In genomic region chr8:108454561-108455311, GRCm38 (mm10) we compare ENCODE assay signal across 12 mouse cellular contexts.
A peak's percentile ranks its signal among the peaks of the same experiment; 100 is the strongest.
DNase-seq lines count a peak whose midpoint lies in the region; ATAC-seq lines count a peak whose summit lies in the region.
"Had no signal": no experiment of that assay in that cellular context is flagged by ENCODE, and none has a peak within 500 bp of the region (broad histone marks: within the 10 kb centered on the region; RNA-seq: fewer than 3 reads in every experiment).

No protein-coding gene starts in this region.

- ATAC-seq in forebrain, embryonic 14.5 days, result peak; percentile 87
- ATAC-seq in neural tube, embryonic 13.5 days (ENCODE audit: low read depth), result peak; percentile 91
- ATAC-seq in intestine, embryonic 16.5 days, result no peak
- ATAC-seq: intestine, postnatal 0 days; Patski had no signal

- peaks cover 14% of the 10 kb centered on the region for H3K4me1 ChIP-seq in forebrain, embryonic 14.5 days (ENCODE audit: control insufficient read depth, insufficient read depth, low read length)
- H3K4me1 ChIP-seq in neural tube, embryonic 13.5 days (replicated peaks), result peaks cover 30% of the 10 kb centered on the region
- no peaks in the 10 kb centered on the region for H3K4me1 ChIP-seq in intestine, embryonic 16.5 days (ENCODE audit: control insufficient read depth, insufficient read depth, low read length)

- H3K36me3 ChIP-seq in forebrain, embryonic 14.5 days (ENCODE audit: control insufficient read depth, insufficient read depth, low read length), result no peaks in the 10 kb centered on the region
- H3K36me3 ChIP-seq in neural tube, embryonic 13.5 days, result peaks cover 8% of the 10 kb centered on the region; the same call in 1 of the 2 replicates
- H3K36me3 ChIP-seq in intestine, embryonic 16.5 days (ENCODE audit: control insufficient read depth, insufficient read depth, low read length), result no peaks in the 10 kb centered on the region

- H3K9me3 ChIP-seq in forebrain, embryonic 14.5 days (replicated peaks; ENCODE audit: control insufficient read depth, low read length), result peaks cover 17% of the 10 kb centered on the region
- H3K9me3 ChIP-seq in neural tube, embryonic 13.5 days, result peaks cover 25% of the 10 kb centered on the region
- no peaks in the 10 kb centered on the region for H3K9me3 ChIP-seq in intestine, embryonic 16.5 days (ENCODE audit: control insufficient read depth, low read length)

- H3K27ac ChIP-seq in forebrain, embryonic 14.5 days (ENCODE audit: low read depth, low read length), result no peak overlapping the region; the same call in 1 of the 2 replicates
- H3K27ac ChIP-seq in neural tube, embryonic 13.5 days (replicated peaks), result peak overlapping the region; percentile 81
- H3K27ac ChIP-seq in intestine, embryonic 16.5 days (ENCODE audit: low read length), result no peak overlapping the region

- no peak overlapping the region for H3K9ac ChIP-seq in forebrain, embryonic 14.5 days (ENCODE audit: low read length)
- H3K9ac ChIP-seq in neural tube, embryonic 13.5 days, result 0 out of 2 replicates have a peak overlapping the region, but pooled peaks have one; percentile 12
- H3K9ac ChIP-seq in intestine, embryonic 16.5 days (ENCODE audit: low read depth, low read length), result no peak overlapping the region

- intact Hi-C loops in left cerebral cortex, postnatal 4 days (cut with DNase I), result no loop called here

- no peak overlapping the region for H3K4me3 ChIP-seq in forebrain, embryonic 14.5 days (ENCODE audit: low read depth, low read length)
- no peak overlapping the region for H3K4me3 ChIP-seq in neural tube, embryonic 13.5 days
- no peak overlapping the region for H3K4me3 ChIP-seq in intestine, embryonic 16.5 days (ENCODE audit: low read length)
- H3K4me3 ChIP-seq: erythroblast, embryonic 14.5 days had no signal

- peak; percentile 53 for DNase-seq in left cerebral cortex, postnatal 4 days
- DNase-seq in left cerebral cortex, adult 11 months (ENCODE audit: low spot score), result no peak
- peak; percentile 72 for DNase-seq in forebrain, embryonic 14.5 days (ENCODE audit: low spot score)
- DNase-seq in layer of hippocampus, adult 8-10 months (ENCODE audit: low spot score in 2 of 2), result peak; percentile 43 to 51
- DNase-seq in thymus, postnatal 10 days (ENCODE audit: low spot score in 2 of 2), result no peak
- DNase-seq in thymus, postnatal 4 days, result no peak

- no peaks in the 10 kb centered on the region for H3K27me3 ChIP-seq in forebrain, embryonic 14.5 days (replicated peaks; ENCODE audit: control insufficient read depth, insufficient read depth, low read length)
- H3K27me3 ChIP-seq in neural tube, embryonic 13.5 days, result no peaks in the 10 kb centered on the region
- no peaks in the 10 kb centered on the region for H3K27me3 ChIP-seq in intestine, embryonic 16.5 days (replicated peaks; ENCODE audit: control insufficient read depth, insufficient read depth, low read length)
- H3K27me3 ChIP-seq: Patski had no signal

- WGBS in forebrain, embryonic 14.5 days, result 16% methylated on average over 18 of the region's 18 CpGs
- 22% methylated on average over 18 of the region's 18 CpGs for WGBS in neural tube, embryonic 13.5 days
- WGBS in intestine, embryonic 16.5 days, result 68% methylated on average over 18 of the region's 18 CpGs

- H3K4me2 ChIP-seq in forebrain, embryonic 14.5 days (ENCODE audit: low read length), result no peak overlapping the region
- 0 out of 2 replicates have a peak overlapping the region, but pooled peaks have one; percentile 7 for H3K4me2 ChIP-seq in neural tube, embryonic 13.5 days
- no peak overlapping the region for H3K4me2 ChIP-seq in intestine, embryonic 16.5 days (ENCODE audit: low read depth, low read length)
- H3K4me2 ChIP-seq: heart, embryonic 11.5 days had no signal

Comparison
In these comparisons a context has a peak if more than half of its experiments do, and no peak if none do; other contexts are left out.
1. DNase-seq: peak in left cerebral cortex, postnatal 4 days (single experiment), forebrain, embryonic 14.5 days (single experiment) and layer of hippocampus, adult 8-10 months (2 of 2); none in left cerebral cortex, adult 11 months (single experiment), thymus, postnatal 10 days (0 of 2) and thymus, postnatal 4 days (single experiment).